Mouse (Mus musculus): ENCODE measurements around the gene 2310033P09Rik. TPM values are rescaled to one million over a fixed set of nuclear protein-coding genes. Genes with fewer than 3 reads are reported as not detected.
A peak's percentile ranks its signal among the peaks of the same experiment; 100 is the strongest.

2310033P09Rik gene
- 10 to 100 TPM; 20.4 to 27.1 TPM for total RNA-seq (2021)
- long read RNA-seq, experiment 1, transcript 2310033P09Rik-201 (7 exons, 1,285 nt), result major isoform, 12 of 14 reads
- long read RNA-seq, experiment 1, partial matches to known transcripts, result 1 of 14 reads
- long read RNA-seq, experiment 1, other reads (novel, unspliced or antisense), result 1 of 14 reads
- long read RNA-seq, experiment 2, transcript 2310033P09Rik-201 (7 exons, 1,285 nt), result major isoform, 31 of 54 reads
- long read RNA-seq, experiment 2, partial matches to known transcripts, result 18 of 54 reads
- long read RNA-seq, experiment 2, other reads (novel, unspliced or antisense), result 5 of 54 reads

- peak; percentile 93 for DNase-seq (ENCODE audit: low spot score in 2 of 2)
Measured at GRCm38 (mm10) chr11:59208153-59208831, at the start of gene 2310033P09Rik. Gene 2310033P09Rik (plus strand): TSS chr11:59208321.

- no peak for DNase-seq (ENCODE audit: low spot score in 2 of 2)
Measured at GRCm38 (mm10) chr11:59159099-59159498, 49.0 kb upstream of the 2310033P09Rik start.

GRCm38 (mm10) chr11:59159558-59159957, 48.6 kb upstream of the 2310033P09Rik start:
- DNase-seq (ENCODE audit: low spot score in 2 of 2), result no peak

- no peak for DNase-seq (ENCODE audit: low spot score in 2 of 2)
Measured at GRCm38 (mm10) chr11:59161398-59161797, 46.7 kb upstream of the 2310033P09Rik start.

- no peak for DNase-seq (ENCODE audit: low spot score in 2 of 2)
Measured at GRCm38 (mm10) chr11:59162443-59163254, 45.5 kb upstream of the 2310033P09Rik start.

- DNase-seq (ENCODE audit: low spot score in 2 of 2), result peak; percentile 93 to 94
Measured at GRCm38 (mm10) chr11:59163255-59164236, 44.6 kb upstream of the 2310033P09Rik start, which contains the start of gene Iba57. Gene Iba57 (minus strand): TSS chr11:59163739.

GRCm38 (mm10) chr11:59164384-59164783, 43.7 kb upstream of the 2310033P09Rik start:
- no peak for DNase-seq (ENCODE audit: low spot score in 2 of 2)

- DNase-seq (ENCODE audit: low spot score in 2 of 2), result no peak
Measured at GRCm38 (mm10) chr11:59165616-59166241, 42.4 kb upstream of the 2310033P09Rik start.

- no peak for DNase-seq (ENCODE audit: low spot score in 2 of 2)
Measured at GRCm38 (mm10) chr11:59169807-59170206, 38.3 kb upstream of the 2310033P09Rik start.

- DNase-seq (ENCODE audit: low spot score in 2 of 2), result no peak
Measured at GRCm38 (mm10) chr11:59170549-59170948, 37.6 kb upstream of the 2310033P09Rik start.

GRCm38 (mm10) chr11:59174189-59174838, 33.8 kb upstream of the 2310033P09Rik start:
- no peak for DNase-seq (ENCODE audit: low spot score in 2 of 2)

- no peak for DNase-seq (ENCODE audit: low spot score in 2 of 2)
Measured at GRCm38 (mm10) chr11:59176475-59176874, 31.6 kb upstream of the 2310033P09Rik start.

GRCm38 (mm10) chr11:59176921-59177320, 31.2 kb upstream of the 2310033P09Rik start:
- no peak for DNase-seq (ENCODE audit: low spot score in 2 of 2)

- peak in 1 of 2 experiments; percentile 49 for DNase-seq (ENCODE audit: low spot score in 2 of 2)
Measured at GRCm38 (mm10) chr11:59182864-59183331, 25.2 kb upstream of the 2310033P09Rik start, which contains the start of gene Gjc2. Gene Gjc2 (minus strand): TSS chr11:59183213.

- DNase-seq (ENCODE audit: low spot score in 2 of 2), result peak; percentile 45 to 49
Measured at GRCm38 (mm10) chr11:59183821-59184220, 24.3 kb upstream of the 2310033P09Rik start.

GRCm38 (mm10) chr11:59185490-59185889, 22.6 kb upstream of the 2310033P09Rik start:
- DNase-seq (ENCODE audit: low spot score in 2 of 2), result no peak

- DNase-seq (ENCODE audit: low spot score in 2 of 2), result no peak
Measured at GRCm38 (mm10) chr11:59187706-59188105, 20.4 kb upstream of the 2310033P09Rik start.

GRCm38 (mm10) chr11:59191231-59192058, 16.7 kb upstream of the 2310033P09Rik start:
- DNase-seq (ENCODE audit: low spot score in 2 of 2), result peak; percentile 84 to 89
